Mouse (Mus musculus) embryonic facial prominence, embryonic 14.5 days (tissue): ENCODE measurements at regions not wholly inside any gene's neighbourhood (a gene's known extent, or its start where the extent isn't known, plus 50 kb on each side); places are given as distances from the start of the nearest gene placed in this dataset.

Source experiments
- ATAC-seq: fragments of 200-750 bp; cut with Nextera tagmentation; 2 replicates; pipeline ENCODE4 v1.8.0; 2017; ENCODE audit warnings: low read depth, moderate number of reproducible peaks, moderate TSS enrichment
- DNase-seq: peaks from one replicate; pipeline ENCODE4 v3.0.0-alpha.2; 2015; ENCODE audit warnings: low spot score
- H3K27ac ChIP-seq: fragments of 300-500 bp; sonication (generic); replicated peaks from 2 replicates; pipeline ENCODE4 v1.5.1; 2014; ENCODE audit warnings: low read depth, mild to moderate bottlenecking, low read length, moderate library complexity
- H3K27me3 ChIP-seq: fragments of 300-500 bp; sonication (generic); replicated peaks from 2 replicates; pipeline ENCODE4 v1.6.1; 2014; ENCODE audit warnings: low read length; ENCODE audit not compliant: control insufficient read depth, insufficient read depth
- H3K36me3 ChIP-seq: fragments of 300-500 bp; sonication (generic); 2 replicates; pipeline ENCODE4 v1.6.1; 2014; ENCODE audit warnings: low read length, mixed read lengths; ENCODE audit not compliant: control insufficient read depth, insufficient read depth
- H3K4me1 ChIP-seq: fragments of 300-500 bp; sonication (generic); 2 replicates; pipeline ENCODE4 v1.6.1; 2014; ENCODE audit warnings: antibody characterized with exemption, low read length; ENCODE audit not compliant: control insufficient read depth, insufficient read depth
- H3K4me2 ChIP-seq: fragments of 300-500 bp; sonication (generic); 2 replicates; pipeline ENCODE4 v1.6.1; 2014; ENCODE audit warnings: low read depth, mild to moderate bottlenecking, low read length, moderate library complexity, mixed read lengths
- H3K4me3 ChIP-seq: fragments of 300-500 bp; sonication (generic); 2 replicates; pipeline ENCODE4 v1.5.1; 2014; ENCODE audit warnings: low read depth, mild to moderate bottlenecking, low read length
- H3K9ac ChIP-seq: fragments of 300-500 bp; sonication (generic); 2 replicates; pipeline ENCODE4 v1.6.1; 2014; ENCODE audit warnings: low read depth, mild to moderate bottlenecking, low read length, moderate library complexity, mixed read lengths
- H3K9me3 ChIP-seq: fragments of 300-500 bp; sonication (generic); 2 replicates; pipeline ENCODE4 v1.6.1; 2016; ENCODE audit warnings: low read length; ENCODE audit not compliant: control insufficient read depth
- WGBS: fragments of 180-500 bp; shearing (Covaris S2); extraction: QIAGEN DNeasy Blood & Tissue Kit; methylation state at CpG from one replicate; pipeline ENCODE4 v1.1.7; 2014; 5-methylcytosine and 5-hydroxymethylcytosine counted together

- Histone ChIP-seq H3K27ac (no peak overlapping the region; the same call in 1 of the 2 replicates), H3K4me3 (no peak overlapping the region), H3K4me2 (no peak overlapping the region), H3K9ac (no peak overlapping the region), H3K36me3 (no peaks in the 10 kb centered on the region), H3K27me3 (no peaks in the 10 kb centered on the region), H3K9me3 (0 out of 2 replicates have a peak, but pooled peaks cover 4% of the 10 kb centered on the region), H3K4me1 (peaks cover 5% of the 10 kb centered on the region)
- DNase-seq = no peak
- ATAC-seq = no peak
- WGBS = 46% methylated on average over 5 of the region's 5 CpGs
Observed at GRCm38 (mm10) chr9:42183448-42183847, 59.4 kb upstream of the Sorl1 start.

- H3K4me1 ChIP-seq = peaks cover 4% of the 10 kb centered on the region
- H3K9ac ChIP-seq = no peak overlapping the region
- 0 out of 2 replicates have a peak, but pooled peaks cover 4% of the 10 kb centered on the region for H3K9me3 ChIP-seq
- no peak overlapping the region for H3K4me2 ChIP-seq
- no peaks in the 10 kb centered on the region for H3K36me3 ChIP-seq
- no peak overlapping the region for H3K4me3 ChIP-seq
- H3K27me3 ChIP-seq = no peaks in the 10 kb centered on the region
- no peak overlapping the region for H3K27ac ChIP-seq
- 94% methylated on average over 3 of the region's 3 CpGs for WGBS
- DNase-seq (no peak), ATAC-seq (no peak)
Observed at GRCm38 (mm10) chr9:42182400-42182799, 58.3 kb upstream of the Sorl1 start.

- no peak overlapping the region for H3K4me3 ChIP-seq
- no peaks in the 10 kb centered on the region for H3K36me3 ChIP-seq
- H3K9me3 ChIP-seq = 0 out of 2 replicates have a peak, but pooled peaks cover 4% of the 10 kb centered on the region
- DNase-seq (no peak), ATAC-seq (no peak)
- no peak overlapping the region for H3K27ac ChIP-seq
- no peaks in the 10 kb centered on the region for H3K27me3 ChIP-seq
- no peak overlapping the region for H3K9ac ChIP-seq
- no peak overlapping the region for H3K4me2 ChIP-seq
- H3K4me1 ChIP-seq = no peaks in the 10 kb centered on the region
- 78% methylated on average over 4 of the region's 4 CpGs for WGBS
Observed at GRCm38 (mm10) chr9:42180152-42180551, 56.1 kb upstream of the Sorl1 start.

GRCm38 (mm10) chr9:42178759-42179377 is 54.8 kb upstream of the Sorl1 start:
- 43% methylated on average over 4 of the region's 4 CpGs for WGBS
- DNase-seq = no peak

GRCm38 (mm10) chr9:42174349-42174955 is 50.4 kb upstream of the Sorl1 start:
- Histone ChIP-seq H3K9me3 (no peaks in the 10 kb centered on the region), H3K27me3 (no peaks in the 10 kb centered on the region), H3K9ac (no peak overlapping the region), H3K27ac (no peak overlapping the region), H3K4me3 (no peak overlapping the region), H3K4me1 (no peaks in the 10 kb centered on the region), H3K36me3 (no peaks in the 10 kb centered on the region), H3K4me2 (no peak overlapping the region)
- WGBS = 42% methylated on average over 2 of the region's 2 CpGs
- ATAC-seq (peak; percentile 37; the same call in 1 of the 2 replicates), DNase-seq (no peak)

More at GRCm38 (mm10) chr9:42178759-42179377, 54.8 kb upstream of the Sorl1 start:
- Histone ChIP-seq H3K9me3 (0 out of 2 replicates have a peak, but pooled peaks cover 4% of the 10 kb centered on the region), H3K4me2 (no peak overlapping the region), H3K9ac (no peak overlapping the region), H3K27me3 (no peaks in the 10 kb centered on the region), H3K36me3 (no peaks in the 10 kb centered on the region), H3K4me3 (no peak overlapping the region), H3K4me1 (no peaks in the 10 kb centered on the region), H3K27ac (no peak overlapping the region)
- ATAC-seq = no peak
